Mouse (Mus musculus) kidney, embryonic 14.5 days (tissue): Measurements from ENCODE around the gene Acot7. TPM values are rescaled to one million over a fixed set of nuclear protein-coding genes. Genes with fewer than 3 reads are reported as not detected.

Source experiments
- ATAC-seq: fragments of 200-750 bp; cut with Nextera tagmentation; 2 replicates; pipeline ENCODE4 v1.8.0; 2017; ENCODE audit warnings: moderate number of reproducible peaks, mild to moderate bottlenecking, moderate TSS enrichment, moderate library complexity; ENCODE audit not compliant: low FRiP score, low TSS enrichment
- H3K27ac ChIP-seq: fragments of 300-500 bp; sonication (generic); 2 replicates; pipeline ENCODE4 v1.5.1; 2014; ENCODE audit warnings: low read depth, mild to moderate bottlenecking, low read length, moderate library complexity, mixed read lengths
- H3K27me3 ChIP-seq: fragments of 300-500 bp; sonication (generic); 2 replicates; pipeline ENCODE4 v1.6.1; 2014; ENCODE audit warnings: mild to moderate bottlenecking, low read length; ENCODE audit not compliant: control insufficient read depth, insufficient read depth
- H3K36me3 ChIP-seq: fragments of 300-500 bp; sonication (generic); 2 replicates; pipeline ENCODE4 v1.6.1; 2014; ENCODE audit warnings: low read length, mixed read lengths; ENCODE audit not compliant: control insufficient read depth, insufficient read depth
- H3K4me1 ChIP-seq: fragments of 300-500 bp; sonication (generic); 2 replicates; pipeline ENCODE4 v1.6.1; 2014; ENCODE audit warnings: low read length, mixed read lengths; ENCODE audit not compliant: control insufficient read depth, insufficient read depth
- H3K4me2 ChIP-seq: fragments of 300-500 bp; sonication (generic); replicated peaks from 2 replicates; pipeline ENCODE4 v1.6.1; 2014; ENCODE audit warnings: low read depth, mild to moderate bottlenecking, low read length
- H3K4me3 ChIP-seq: fragments of 300-500 bp; sonication (generic); 2 replicates; pipeline ENCODE4 v1.5.1; 2014; ENCODE audit warnings: mild to moderate bottlenecking, low read length
- H3K9ac ChIP-seq: fragments of 300-500 bp; sonication (generic); 2 replicates; pipeline ENCODE4 v1.6.1; 2014; ENCODE audit warnings: low read depth, mild to moderate bottlenecking, low read length, moderate library complexity
- H3K9me3 ChIP-seq: fragments of 300-500 bp; sonication (generic); 2 replicates; pipeline ENCODE4 v1.6.1; 2016; ENCODE audit warnings: low read length; ENCODE audit not compliant: control insufficient read depth
- WGBS: fragments of 180-500 bp; shearing (Covaris S2); extraction: QIAGEN DNeasy Blood & Tissue Kit; methylation state at CpG from one replicate; pipeline ENCODE4 v1.1.7; 2014; 5-methylcytosine and 5-hydroxymethylcytosine counted together
- polyA plus RNA-seq: library from polyadenylated mRNA; unstranded; fragments of >200 nt; fragmentation: Nextera tagmentation; extraction: Ambion mirVana; gene quantifications from 2 replicates; pipeline ENCODE4 v1.2.1, GENCODE M21; 2014

The Acot7 gene
- polyA plus RNA-seq, result 46.6 and 64.4 TPM in 2 replicates

DNA sequence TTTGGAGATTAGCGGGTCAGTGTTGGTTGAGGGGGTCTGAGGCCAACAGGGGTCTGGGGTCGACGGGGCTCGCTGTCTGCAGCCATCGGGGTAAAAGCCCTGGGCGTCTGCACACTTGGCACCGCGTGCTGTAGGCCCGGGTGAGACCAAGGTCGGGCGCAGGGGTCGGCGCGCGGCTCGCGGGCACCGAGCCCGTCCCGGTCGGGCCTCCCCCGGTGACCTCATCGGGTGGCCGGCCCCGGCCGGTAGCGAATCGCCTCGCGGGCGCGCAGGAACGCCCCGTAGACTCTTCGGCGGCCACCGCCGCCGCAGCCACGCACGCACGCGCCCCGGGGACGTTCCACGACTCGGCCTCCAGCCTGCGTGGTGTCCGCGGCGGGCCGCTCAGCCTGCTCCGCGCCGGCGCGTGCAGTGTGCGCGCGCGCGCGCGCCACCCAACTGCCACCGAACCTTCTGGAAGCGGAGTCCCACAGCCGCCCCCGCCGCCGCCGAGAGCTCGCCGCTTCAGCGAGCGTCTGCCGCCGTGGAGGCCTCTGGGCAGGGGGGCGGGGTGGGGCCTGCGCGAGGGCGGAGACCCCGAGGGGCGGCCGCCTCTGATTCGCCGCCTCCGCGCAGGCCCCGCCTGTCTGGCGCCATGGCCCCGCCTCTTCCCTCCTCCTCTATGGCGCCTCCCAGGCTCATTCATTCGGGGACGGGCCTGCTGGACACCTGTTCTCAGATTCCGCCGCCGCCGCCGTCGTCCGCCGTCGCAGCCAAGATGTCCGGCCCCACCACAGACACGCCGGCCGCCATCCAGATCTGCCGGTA, at the start of gene Acot7:
Acot7 (plus strand) TSS at position 598 of the 807 bp plus-strand sequence.
- H3K27me3 ChIP-seq, result peaks cover 5% of the 10 kb centered on the region
- H3K4me2 ChIP-seq, result peak within 1 kb of the TSS; percentile 96
- peak within 1 kb of the TSS; percentile 9; the same call in 1 of the 2 replicates for H3K27ac ChIP-seq
- peak; percentile 97 for ATAC-seq
- H3K9me3 ChIP-seq, result no peaks in the 10 kb centered on the region
- H3K9ac ChIP-seq, result peak within 1 kb of the TSS; percentile 76
- H3K4me1 ChIP-seq, result peaks cover 11% of the 10 kb centered on the region; the same call in 1 of the 2 replicates
- H3K36me3 ChIP-seq, result no peaks in the 10 kb centered on the region
- H3K4me3 ChIP-seq, result peak within 1 kb of the TSS; percentile 76
- WGBS, result under 1% methylated on average over 91 of the region's 108 CpGs

DNA sequence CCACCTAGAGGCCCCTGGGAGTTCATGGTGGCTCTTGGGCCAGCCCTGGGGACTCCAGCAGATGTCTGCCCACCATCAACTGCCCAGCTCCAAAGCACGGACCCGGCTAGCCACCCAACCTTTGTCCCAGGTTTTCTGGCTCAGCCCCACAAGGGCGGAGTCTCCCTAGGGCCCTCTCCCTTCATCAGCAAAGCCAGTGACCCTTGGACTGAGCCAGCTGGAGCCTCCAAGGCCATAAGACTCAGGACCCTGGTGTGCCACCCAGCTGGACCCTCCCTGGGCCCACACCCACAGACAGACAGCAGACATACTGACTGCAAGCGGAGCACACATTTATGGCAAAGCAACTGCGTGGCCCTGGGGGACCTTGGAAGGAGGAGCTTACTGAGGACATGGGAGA, 49.1 kb upstream of the Acot7 start:
- peak overlapping the region; percentile 26; the same call in 1 of the 2 replicates for H3K4me2 ChIP-seq
- no peaks in the 10 kb centered on the region for H3K9me3 ChIP-seq
- no peaks in the 10 kb centered on the region for H3K36me3 ChIP-seq
- H3K4me3 ChIP-seq, result no peak overlapping the region
- H3K27me3 ChIP-seq, result peaks cover 96% of the 10 kb centered on the region
- no peak overlapping the region for H3K9ac ChIP-seq
- 57% methylated on average over 5 of the region's 5 CpGs for WGBS
- ATAC-seq, result no peak
- no peak overlapping the region for H3K27ac ChIP-seq
- H3K4me1 ChIP-seq, result peaks cover 54% of the 10 kb centered on the region

DNA sequence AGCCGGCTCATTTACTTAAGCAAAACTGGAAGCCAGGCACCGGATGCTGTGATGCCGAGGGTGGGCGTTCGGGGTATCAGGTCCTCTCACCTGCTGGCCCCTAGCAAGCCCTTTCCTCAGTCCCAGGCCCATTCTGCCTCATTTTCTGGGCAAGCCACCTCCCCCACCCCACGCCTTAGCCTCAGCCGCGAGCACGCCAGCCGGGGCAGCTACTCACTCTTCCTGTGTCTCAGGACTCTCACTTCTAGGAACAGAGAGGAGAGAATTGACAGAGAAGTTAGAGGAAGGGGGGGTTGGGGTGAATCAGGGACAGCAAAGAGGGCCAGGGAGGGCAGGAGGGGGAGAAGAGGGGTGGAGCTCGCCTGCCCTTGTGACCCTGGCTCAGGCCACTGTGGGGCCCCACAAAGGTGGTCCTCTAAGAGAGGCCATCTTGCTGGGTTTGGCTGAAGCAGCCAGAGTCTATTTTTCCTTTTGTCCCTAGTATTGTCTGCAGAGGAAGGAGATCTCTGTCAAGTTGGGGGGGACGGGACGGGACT, 48.5 kb upstream of the Acot7 start:
- no peak overlapping the region for H3K27ac ChIP-seq
- no peaks in the 10 kb centered on the region for H3K36me3 ChIP-seq

DNA sequence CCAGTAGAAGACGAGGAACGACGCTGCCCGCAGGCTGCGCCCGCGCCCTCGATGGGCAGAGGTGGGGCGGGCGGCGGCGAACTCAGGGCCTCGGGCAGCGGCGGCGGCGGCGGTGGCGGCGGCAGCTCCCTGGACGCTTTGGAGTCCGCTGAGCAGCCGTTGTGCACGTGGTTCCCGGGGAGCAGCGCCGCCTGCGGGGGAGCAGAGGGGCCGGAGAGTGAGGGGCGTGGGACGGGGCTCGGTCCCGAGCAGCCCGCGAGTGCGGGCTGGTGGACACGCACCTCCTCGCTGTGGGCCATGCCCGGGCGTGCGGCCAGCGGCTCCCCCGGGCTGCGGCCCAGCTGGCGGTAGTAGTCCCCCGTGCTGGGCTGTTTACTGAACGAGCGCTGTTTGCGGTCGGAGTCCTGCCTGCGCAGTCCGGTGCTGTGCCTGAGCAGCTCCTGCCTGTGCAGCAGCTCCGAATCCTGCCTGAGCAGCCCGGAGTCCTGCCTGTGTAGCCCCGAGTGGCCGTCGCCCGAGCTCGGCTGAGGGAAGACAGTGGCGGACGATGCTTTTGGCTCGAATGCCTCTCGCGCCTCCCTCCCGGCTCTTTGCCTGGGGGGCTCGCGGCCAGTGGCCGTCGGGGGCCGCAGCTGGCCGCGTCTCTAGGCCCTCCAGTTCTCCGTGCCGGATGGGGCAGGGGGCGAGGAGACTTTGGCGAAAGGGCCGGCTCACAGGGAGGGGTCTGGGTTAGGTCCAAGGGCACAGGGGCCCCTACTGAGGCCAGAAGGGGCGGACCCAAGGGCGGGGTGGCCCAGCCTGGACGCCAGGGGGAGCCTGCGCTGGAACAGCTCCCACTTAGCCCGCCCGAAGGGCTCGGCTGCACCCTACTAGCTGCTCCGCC, 46.9 kb upstream of the Acot7 start:
- Histone ChIP-seq H3K4me1 (peaks cover 43% of the 10 kb centered on the region), H3K27me3 (peaks cover 79% of the 10 kb centered on the region), H3K9ac (peak overlapping the region; percentile 65), H3K36me3 (no peaks in the 10 kb centered on the region), H3K27ac (peak overlapping the region; percentile 91), H3K4me3 (peak overlapping the region; percentile 47), H3K9me3 (no peaks in the 10 kb centered on the region), H3K4me2 (peak overlapping the region; percentile 78)
- WGBS, result under 1% methylated on average over 58 of the region's 85 CpGs
- ATAC-seq, result peak; percentile 73

More for the DNA sequence above, 48.5 kb upstream of the Acot7 start:
- Histone ChIP-seq H3K9me3 (no peaks in the 10 kb centered on the region), H3K4me2 (peak overlapping the region; percentile 78), H3K4me1 (peaks cover 54% of the 10 kb centered on the region), H3K9ac (peak overlapping the region; percentile 29), H3K4me3 (peak overlapping the region; percentile 17), H3K27me3 (peaks cover 94% of the 10 kb centered on the region)
- 21% methylated on average over 13 of the region's 13 CpGs for WGBS
- no peak for ATAC-seq

GRCm38 (mm10) chr4:152131809-152132771, 45.8 kb upstream of the Acot7 start:
- H3K9me3 ChIP-seq, result no peaks in the 10 kb centered on the region
- H3K27me3 ChIP-seq, result peaks cover 68% of the 10 kb centered on the region
- H3K4me3 ChIP-seq, result peak overlapping the region; percentile 47
- no peaks in the 10 kb centered on the region for H3K36me3 ChIP-seq
- H3K4me2 ChIP-seq, result peak overlapping the region; percentile 78
- peak; percentile 55 for ATAC-seq
- H3K27ac ChIP-seq, result peak overlapping the region; percentile 91; the same call in 1 of the 2 replicates
- 2% methylated on average over 50 of the region's 50 CpGs for WGBS
- peak overlapping the region; percentile 65 for H3K9ac ChIP-seq
- H3K4me1 ChIP-seq, result peaks cover 32% of the 10 kb centered on the region

DNA sequence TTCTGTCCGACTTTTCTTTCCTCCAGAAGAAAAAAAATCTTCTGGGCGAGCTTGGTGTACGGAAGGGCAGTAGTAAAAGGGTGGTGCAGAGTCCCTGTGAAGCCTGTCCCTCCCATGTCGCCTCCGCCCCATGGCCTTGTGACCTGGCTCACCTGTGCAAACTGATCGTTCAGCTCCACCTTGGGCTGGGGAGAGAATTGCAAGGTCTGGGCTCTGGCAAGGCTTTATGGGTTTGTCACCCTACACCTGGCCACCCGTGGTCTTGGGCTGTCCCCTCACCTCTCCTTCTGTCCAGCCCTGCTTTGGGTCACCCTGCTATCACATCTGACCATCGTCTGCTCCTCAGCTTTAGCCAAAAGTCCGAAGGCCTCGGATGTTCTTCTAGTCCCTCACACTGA, 45.2 kb upstream of the Acot7 start:
- no peak overlapping the region for H3K4me2 ChIP-seq
- peaks cover 31% of the 10 kb centered on the region for H3K4me1 ChIP-seq
- H3K27me3 ChIP-seq, result peaks cover 62% of the 10 kb centered on the region
- no peaks in the 10 kb centered on the region for H3K36me3 ChIP-seq
- ATAC-seq, result no peak
- H3K9me3 ChIP-seq, result no peaks in the 10 kb centered on the region
- no peak overlapping the region for H3K9ac ChIP-seq
- 28% methylated on average over 10 of the region's 10 CpGs for WGBS
- H3K4me3 ChIP-seq, result no peak overlapping the region
- H3K27ac ChIP-seq, result peak overlapping the region; percentile 11; the same call in 1 of the 2 replicates

GRCm38 (mm10) chr4:152133213-152133612, 44.7 kb upstream of the Acot7 start:
- Histone ChIP-seq H3K4me1 (peaks cover 32% of the 10 kb centered on the region), H3K27me3 (peaks cover 58% of the 10 kb centered on the region), H3K9ac (no peak overlapping the region), H3K9me3 (no peaks in the 10 kb centered on the region), H3K4me2 (no peak overlapping the region), H3K27ac (no peak overlapping the region), H3K4me3 (no peak overlapping the region), H3K36me3 (no peaks in the 10 kb centered on the region)
- 48% methylated on average over 5 of the region's 5 CpGs for WGBS
- no peak for ATAC-seq

- no peak overlapping the region for H3K27ac ChIP-seq
- peaks cover 32% of the 10 kb centered on the region for H3K4me1 ChIP-seq
- peaks cover 48% of the 10 kb centered on the region for H3K27me3 ChIP-seq
Observed at GRCm38 (mm10) chr4:152134507-152134906, 43.4 kb upstream of the Acot7 start.

More at GRCm38 (mm10) chr4:152134507-152134906, 43.4 kb upstream of the Acot7 start:
- Histone ChIP-seq H3K9ac (no peak overlapping the region), H3K4me3 (no peak overlapping the region), H3K36me3 (no peaks in the 10 kb centered on the region), H3K9me3 (no peaks in the 10 kb centered on the region), H3K4me2 (no peak overlapping the region)
- ATAC-seq, result no peak
